Mouse (Mus musculus): ENCODE results near the gene Clec11a.

- TF ChIP-seq ZNF384 (IDR thresholded peaks at IDR 0.05; ENCODE audit: low read depth, low read length), result no peak
- TF ChIP-seq CHD2 (IDR thresholded peaks at IDR 0.05; ENCODE audit: low read depth, low read length), result no peak
These were observed 25.6 kb upstream of the Clec11a start for GRCm38 (mm10) chr7:44332336-44332735.
